Mouse (Mus musculus): Measurements from ENCODE around the gene Tex48. TPM values are rescaled to one million over a fixed set of nuclear protein-coding genes. Genes with fewer than 3 reads are reported as not detected.

The Tex48 gene
- total RNA-seq, 2 experiments from 2014 or later = not detected

- DNase-seq (ENCODE audit: low spot score in 2 of 2) = no peak
Measured at GRCm38 (mm10) chr4:63595259-63595658, 27.0 kb downstream of the Tex48 start.

DNA sequence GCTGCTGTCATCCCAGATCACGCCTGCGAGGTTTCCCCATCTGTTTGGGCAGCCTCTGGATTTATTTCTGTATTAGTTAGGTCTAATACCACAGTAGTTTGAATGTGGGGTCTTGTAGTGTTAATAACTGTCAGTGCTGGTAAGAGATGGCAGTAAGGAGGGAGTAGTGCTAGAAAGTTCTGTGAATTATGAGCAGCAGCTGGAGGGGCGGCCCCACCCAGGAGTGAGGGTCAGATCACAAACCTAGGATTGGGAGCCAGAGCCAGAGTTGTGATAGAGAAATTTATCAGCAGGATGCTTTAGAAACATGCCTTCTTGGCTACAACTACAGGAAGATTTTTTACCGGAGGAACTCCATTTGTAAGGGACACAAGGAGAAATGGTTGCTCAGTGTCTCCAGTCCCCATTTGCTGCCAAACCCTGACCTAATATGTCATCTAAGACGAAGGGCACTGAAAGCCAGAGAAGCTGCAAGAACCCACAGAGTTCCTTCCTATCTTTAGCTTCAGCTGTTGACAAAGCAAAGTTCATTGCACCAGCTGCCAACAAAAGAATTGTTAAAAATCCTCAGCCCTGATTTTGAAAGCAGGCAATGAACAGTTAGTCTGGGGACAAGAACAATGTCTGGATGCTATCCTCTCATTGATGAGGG, 27.6 kb downstream of the Tex48 start:
- DNase-seq (ENCODE audit: low spot score in 2 of 2) = no peak

- DNase-seq (ENCODE audit: low spot score in 2 of 2) = no peak
Measured at GRCm38 (mm10) chr4:63590538-63590937, 31.7 kb downstream of the Tex48 start.

- DNase-seq (ENCODE audit: low spot score in 2 of 2) = no peak
Measured at GRCm38 (mm10) chr4:63589987-63590386, 32.2 kb downstream of the Tex48 start.

GRCm38 (mm10) chr4:63586240-63586639, 36.0 kb downstream of the Tex48 start:
- DNase-seq (ENCODE audit: low spot score in 2 of 2) = no peak

DNA sequence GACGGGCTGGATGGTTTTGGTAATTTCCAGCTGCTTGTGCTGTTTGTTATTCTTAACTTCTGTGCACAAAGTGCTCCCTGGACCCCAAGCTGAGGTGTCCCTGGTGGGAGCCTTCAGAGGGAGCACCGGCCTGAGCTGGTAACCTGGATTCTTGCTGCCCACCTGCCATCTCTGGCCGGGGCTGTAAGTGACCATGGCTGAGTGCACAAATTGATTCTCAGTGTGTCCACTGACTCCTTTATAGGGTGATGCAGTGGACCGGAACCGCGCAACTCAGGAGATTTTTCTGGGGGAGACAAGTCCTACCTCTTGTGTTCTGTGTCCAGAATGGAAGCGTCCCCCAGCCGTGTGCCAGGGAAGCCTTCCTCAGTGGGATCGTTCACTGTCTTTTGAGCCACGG, 37.0 kb downstream of the Tex48 start:
- DNase-seq (ENCODE audit: low spot score in 2 of 2) = no peak

DNA sequence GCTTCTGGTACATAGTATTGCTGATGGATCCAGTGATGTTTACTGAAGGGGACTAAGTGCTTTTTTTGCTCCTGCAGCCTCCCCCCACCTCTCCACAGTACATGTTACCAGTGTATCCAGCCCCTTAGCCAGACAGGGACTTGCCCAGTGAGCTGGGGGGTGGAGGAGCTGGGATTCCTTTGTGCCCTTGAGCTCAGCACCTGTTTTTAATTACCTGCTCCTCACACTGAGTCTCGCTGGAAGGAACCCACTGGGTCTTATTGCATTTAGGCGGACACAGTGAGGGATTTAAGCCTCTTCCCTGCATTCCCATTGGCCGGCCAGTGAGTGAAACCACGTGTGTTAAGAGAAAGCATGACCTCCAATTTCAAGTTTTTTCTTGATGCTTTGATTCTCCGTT, 39.6 kb downstream of the Tex48 start:
- DNase-seq (ENCODE audit: low spot score in 2 of 2) = no peak

DNA sequence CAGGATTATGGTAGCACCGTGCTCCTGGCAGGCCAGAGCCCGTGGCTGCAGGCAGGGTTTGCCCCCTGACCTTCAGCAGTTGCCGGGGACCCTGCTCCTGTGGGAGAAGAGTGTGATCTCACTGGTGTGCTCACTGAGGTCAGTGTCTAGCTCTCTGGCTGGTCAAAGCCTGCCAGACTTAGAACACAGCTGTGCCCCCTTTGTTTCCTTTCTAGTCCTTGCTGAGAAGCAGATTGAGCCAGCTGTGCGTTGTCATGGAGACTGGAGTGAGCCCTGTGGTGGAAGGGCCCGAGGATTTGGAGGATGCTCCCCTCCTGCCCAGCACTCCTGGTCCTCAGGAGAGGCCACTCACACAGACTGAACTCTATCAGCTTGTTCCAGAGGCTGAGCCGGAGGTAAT, 42.1 kb downstream of the Tex48 start:
- no peak for DNase-seq (ENCODE audit: low spot score in 2 of 2)

DNA sequence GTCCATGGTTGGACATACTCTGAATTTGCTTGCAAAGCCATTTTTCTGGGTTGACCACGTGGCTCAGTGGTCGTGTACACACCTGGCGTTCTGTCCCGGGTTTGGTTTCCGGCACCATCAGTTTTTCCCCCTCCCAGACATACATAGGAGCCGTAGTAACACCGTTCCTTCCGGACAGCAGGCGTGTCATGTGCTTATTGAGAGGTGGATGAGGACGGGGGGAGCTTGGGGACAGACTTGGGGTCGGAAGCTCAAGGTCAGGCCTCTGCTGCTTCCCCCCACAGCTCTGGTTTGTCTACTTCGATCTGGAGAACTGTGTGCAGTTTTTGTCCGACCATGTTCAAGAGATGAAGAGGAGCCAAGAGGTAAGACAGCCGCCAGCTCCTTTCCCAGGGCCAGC, 42.6 kb downstream of the Tex48 start:
- DNase-seq (ENCODE audit: low spot score in 2 of 2) = no peak

DNA sequence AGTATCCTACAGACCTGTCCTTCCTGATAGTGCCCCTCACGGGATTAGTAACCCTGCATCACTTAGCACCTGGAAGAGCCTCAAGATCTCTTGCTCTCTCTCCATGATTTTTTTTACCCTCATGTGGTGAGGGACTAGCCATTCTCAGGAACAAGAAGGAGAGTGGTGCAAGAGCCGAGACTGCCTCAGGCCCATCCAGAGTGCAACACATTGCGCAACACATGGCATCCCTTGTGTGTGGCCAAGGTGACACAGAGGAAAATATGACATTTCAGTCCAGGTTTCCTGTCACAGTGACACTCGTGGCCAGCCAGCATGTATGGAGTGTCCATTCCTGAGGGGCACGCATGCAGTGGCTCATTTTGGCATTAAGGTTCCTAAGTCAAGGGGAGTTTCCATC, 49.6 kb downstream of the Tex48 start:
- no peak for DNase-seq (ENCODE audit: low spot score in 2 of 2)

- DNase-seq (ENCODE audit: low spot score in 2 of 2) = no peak
Measured at GRCm38 (mm10) chr4:63570208-63570781, 51.9 kb downstream of the Tex48 start.

- DNase-seq (ENCODE audit: low spot score in 2 of 2) = no peak
Measured at GRCm38 (mm10) chr4:63569322-63569721, 52.9 kb downstream of the Tex48 start.

DNA sequence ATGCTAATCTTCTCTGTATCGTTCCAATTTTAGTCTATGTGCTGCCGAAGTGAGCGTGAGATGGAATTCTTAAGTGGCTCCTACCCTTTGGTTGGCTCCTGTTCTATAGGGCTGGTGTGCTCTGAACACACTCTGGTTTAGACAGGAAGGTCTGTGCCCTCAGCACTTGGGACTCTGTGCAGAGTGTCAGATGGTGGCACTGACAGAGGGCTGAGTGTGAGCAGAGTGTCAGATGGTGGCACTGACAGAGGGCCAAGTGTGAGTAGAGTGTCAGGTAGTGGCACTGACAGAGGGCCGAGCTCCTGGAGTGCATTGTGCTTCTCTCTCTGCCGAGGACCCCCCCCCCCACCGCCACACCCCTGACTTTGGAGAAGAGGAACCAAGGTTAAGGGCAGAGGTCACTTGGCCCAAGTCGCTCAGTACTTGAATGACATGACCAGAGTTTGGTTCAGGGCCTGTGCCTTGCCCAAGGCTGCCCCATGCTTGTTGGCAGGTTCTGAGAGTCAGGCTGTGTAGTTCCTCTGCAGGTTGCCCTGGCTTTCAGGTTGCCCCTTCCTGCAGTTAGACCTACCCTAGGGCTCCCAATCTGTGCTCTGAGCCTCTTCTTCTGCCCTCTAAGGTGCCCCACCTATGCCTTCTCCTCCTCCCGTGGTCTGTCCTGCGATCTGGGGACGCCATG, 54.4 kb downstream of the Tex48 start:
- no peak for DNase-seq (ENCODE audit: low spot score in 2 of 2)

GRCm38 (mm10) chr4:63562742-63563141, 59.5 kb downstream of the Tex48 start:
- DNase-seq (ENCODE audit: low spot score in 2 of 2) = no peak

DNA sequence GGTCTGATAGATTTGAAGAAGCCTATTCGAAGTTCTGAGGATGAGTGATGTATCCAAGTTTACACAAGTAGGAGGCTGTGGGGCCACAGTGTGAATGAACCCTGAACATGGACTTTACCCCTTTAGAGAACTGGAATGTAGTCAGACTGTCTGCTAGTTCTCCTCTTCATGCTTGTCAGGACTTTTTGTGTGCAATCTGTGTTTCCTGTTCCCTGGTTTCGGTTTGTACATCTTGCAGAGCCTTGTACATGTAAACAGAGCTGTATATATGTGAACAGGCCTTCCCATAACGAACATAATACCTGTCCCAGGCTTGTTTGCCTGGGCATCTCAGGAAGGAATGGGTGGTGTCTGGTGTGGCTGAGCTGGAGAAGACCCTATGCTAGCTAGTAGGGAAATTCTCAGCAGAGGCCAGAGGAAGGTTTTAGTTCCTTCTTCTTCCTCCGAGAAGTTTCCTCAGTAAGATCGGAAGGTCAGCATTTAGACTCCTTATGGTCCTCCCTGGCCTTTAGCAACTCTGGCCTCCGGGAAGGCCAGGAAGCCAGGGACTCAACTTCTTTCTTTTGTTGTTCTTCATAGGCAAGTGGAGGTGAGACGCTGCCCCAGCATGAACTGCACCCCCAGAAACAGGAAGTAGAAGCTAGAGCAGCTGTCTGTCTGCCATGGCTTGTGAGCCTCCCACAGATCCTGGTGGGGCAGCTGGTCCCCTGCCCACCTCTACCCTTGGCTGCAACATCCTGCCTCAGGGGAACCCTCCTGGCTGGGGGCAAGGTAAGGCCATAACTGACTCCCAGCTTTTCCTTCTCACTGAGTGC, 60.2 kb downstream of the Tex48 start:
- no peak for DNase-seq (ENCODE audit: low spot score in 2 of 2)

GRCm38 (mm10) chr4:63560079-63560478, 62.1 kb downstream of the Tex48 start:
- peak in 1 of 2 experiments; percentile 16 for DNase-seq (ENCODE audit: low spot score in 2 of 2)

DNA sequence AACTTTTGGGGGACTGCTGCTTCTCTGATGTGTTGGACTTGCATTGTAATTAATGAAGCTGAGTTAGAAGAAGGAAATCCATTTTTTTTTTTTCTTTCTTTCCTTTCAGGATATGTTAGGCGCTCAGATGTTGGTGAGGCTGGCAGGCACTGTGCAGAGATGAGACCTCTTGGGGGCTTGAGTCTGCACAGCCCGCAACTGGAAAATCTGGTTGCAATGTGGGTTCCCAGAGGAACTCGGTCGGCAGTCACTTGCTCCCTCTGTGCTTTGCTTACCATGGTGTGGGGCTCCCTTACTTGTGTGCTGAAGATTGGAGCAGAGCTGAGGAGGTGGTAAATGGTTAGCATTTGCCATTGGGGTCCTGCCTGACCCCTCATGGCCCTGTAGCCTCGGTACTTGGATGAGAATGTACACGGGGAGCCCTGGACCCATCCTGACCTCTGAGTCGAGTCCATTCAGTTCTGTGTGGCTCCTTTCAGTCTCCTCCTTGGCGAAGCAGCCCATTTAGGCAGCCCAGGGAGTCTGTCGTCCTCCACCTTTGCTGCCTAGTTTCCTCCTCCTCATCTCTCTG, 63.0 kb downstream of the Tex48 start:
- DNase-seq (ENCODE audit: low spot score in 2 of 2) = no peak

DNA sequence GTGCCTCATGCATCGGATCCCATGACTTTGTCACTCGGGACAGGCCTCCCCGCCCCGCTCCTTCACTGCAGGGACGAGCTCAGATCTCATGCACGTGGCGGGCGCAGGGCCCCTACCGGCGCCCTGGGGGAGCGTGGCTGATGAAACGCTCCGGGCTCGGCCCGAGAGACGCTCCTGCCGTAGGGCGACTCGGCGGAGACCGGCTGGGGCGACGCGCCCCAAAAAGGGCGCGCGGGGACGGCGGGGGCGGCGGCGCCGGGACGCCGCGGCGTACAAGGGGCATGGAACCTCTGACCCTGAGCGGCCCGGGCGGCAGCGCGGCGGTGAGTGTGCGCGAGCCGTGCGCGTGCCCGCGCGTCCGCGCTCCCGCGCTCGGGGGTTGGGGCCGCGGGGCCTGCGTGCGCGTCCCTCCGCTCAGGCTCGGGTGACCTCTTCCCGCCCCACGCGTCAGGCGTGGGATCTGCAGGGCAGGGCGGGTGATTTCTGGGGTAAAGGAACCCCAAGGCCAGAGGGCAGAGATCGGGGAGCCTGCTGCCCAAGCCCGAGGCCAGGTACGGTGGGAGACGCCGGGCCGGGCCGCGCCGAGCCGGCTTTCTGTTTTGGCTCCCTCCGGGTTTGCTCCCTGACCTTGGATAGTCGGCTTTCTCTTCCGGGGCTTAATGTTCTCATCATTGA, 63.7 kb downstream of the Tex48 start, which contains the start of gene Tmem268:
TSS of gene Tmem268 (plus strand) at position 375 of the 675 bp plus-strand sequence.
- peak; percentile 69 to 80 for DNase-seq (ENCODE audit: low spot score in 2 of 2)

DNA sequence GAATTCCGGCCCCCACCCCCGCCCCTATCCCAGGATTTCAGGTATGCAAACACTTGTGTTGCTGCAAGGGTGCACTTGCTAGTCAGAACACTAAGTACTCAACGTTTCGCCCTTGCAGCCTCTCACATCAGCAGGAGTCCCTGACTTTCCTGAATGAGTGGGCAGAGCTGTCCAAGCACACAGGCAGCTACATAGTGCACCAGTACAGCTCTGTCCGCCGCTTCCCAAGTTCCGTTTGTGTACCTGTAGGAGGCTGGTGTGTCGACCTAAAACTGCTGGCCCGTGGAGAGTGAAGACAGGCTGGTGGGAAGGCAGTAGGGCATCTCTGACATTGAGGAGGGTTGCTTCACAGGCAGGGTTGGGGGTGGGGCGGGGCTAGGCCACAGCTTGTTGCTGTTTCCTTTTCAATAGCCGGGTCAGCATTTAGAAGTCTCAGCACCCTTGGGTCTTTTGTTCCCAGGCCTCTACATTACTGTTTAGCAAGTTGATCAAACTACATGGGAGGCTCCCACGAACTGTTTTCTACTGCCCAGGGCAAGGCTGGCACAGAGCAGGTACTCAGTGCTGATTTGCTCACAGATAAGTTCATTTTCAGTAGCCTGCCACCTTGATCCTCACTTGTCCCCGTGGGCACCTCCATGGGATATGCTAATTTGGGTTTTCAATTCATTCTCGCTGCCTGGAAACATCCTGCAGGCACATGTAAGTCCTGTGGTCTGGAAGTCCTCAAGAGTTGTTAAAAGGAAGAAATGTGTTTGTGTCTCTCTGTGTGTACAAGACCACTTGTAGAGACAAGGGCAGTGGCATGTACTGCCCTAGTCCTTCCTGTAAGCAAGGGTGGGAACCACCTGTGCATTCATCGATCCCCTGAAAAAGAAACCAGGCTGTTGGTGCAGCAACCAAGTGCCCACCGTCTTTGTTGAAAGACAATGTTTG, 64.8 kb downstream of the Tex48 start:
- DNase-seq (ENCODE audit: low spot score in 2 of 2) = no peak

Measured in layer of hippocampus, postnatal 10 days (tissue).